Mouse (Mus musculus) ES-E14 (cell line): ENCODE data around the gene Chd6. TPM values are rescaled to one million over a fixed set of nuclear protein-coding genes. Genes with fewer than 3 reads are reported as not detected.

Experiments used
- DNase-seq: peaks from one replicate; pipeline ENCODE4 v3.0.0-alpha.2; 2013; ENCODE audit warnings: low read depth, low spot score
- H3K27ac ChIP-seq: 2 replicates; pipeline ENCODE4 v1.5.1; 2012; ENCODE audit warnings: low read depth, mild to moderate bottlenecking, low read length, moderate library complexity, mixed read lengths; ENCODE audit not compliant: poor library complexity, insufficient read depth, severe bottlenecking
- H3K36me3 ChIP-seq: 2 replicates; pipeline ENCODE4 v1.6.1; 2012; ENCODE audit warnings: mild to moderate bottlenecking, low read length, moderate library complexity, mixed read lengths; ENCODE audit not compliant: control insufficient read depth, poor library complexity, insufficient read depth, severe bottlenecking
- H3K4me1 ChIP-seq, 2 experiments: fragments of 150-350 bp in 1 of 2; sonication (generic) in 1 of 2; 2 replicates each; pipeline ENCODE4 v1.6.1; 2012; ENCODE audit warnings: low read length in 2 of 2, mild to moderate bottlenecking in 1 of 2, mixed read lengths in 1 of 2; ENCODE audit not compliant: control insufficient read depth in 2 of 2, insufficient read depth in 2 of 2, poor library complexity in 1 of 2
- H3K4me3 ChIP-seq, 2 experiments: fragments of 150-350 bp in 1 of 2; sonication (generic) in 1 of 2; 2 replicates each; pipeline ENCODE4 v1.5.1; 2012; ENCODE audit warnings: low read length in 2 of 2, low read depth in 1 of 2, mild to moderate bottlenecking in 1 of 2, mixed read lengths in 1 of 2; ENCODE audit not compliant: insufficient read depth in 1 of 2, poor library complexity in 1 of 2, severe bottlenecking in 1 of 2
- H3K9ac ChIP-seq: 2 replicates; pipeline ENCODE4 v1.6.1; 2012; ENCODE audit warnings: low read depth, mild to moderate bottlenecking, low read length, mixed read lengths; ENCODE audit not compliant: poor library complexity, insufficient read depth, severe bottlenecking
- H3K9me3 ChIP-seq: fragments of 150-350 bp; sonication (generic); 2 replicates; pipeline ENCODE4 v1.6.1; 2012; ENCODE audit warnings: low read depth, mild to moderate bottlenecking, low read length; ENCODE audit not compliant: control insufficient read depth, insufficient read depth
- CHD2 ChIP-seq: IDR thresholded peaks from 2 replicates; pipeline ENCODE4 v1.6.1; 2014; ENCODE audit warnings: mild to moderate bottlenecking, low read depth, low read length, inconsistent platforms
- HCFC1 ChIP-seq: IDR thresholded peaks from 2 replicates; pipeline ENCODE4 v1.6.1; 2012; ENCODE audit warnings: low read length, inconsistent platforms, borderline replicate concordance; ENCODE audit not compliant: insufficient read depth
- MAFK ChIP-seq: IDR thresholded peaks from 2 replicates; pipeline ENCODE4 v1.6.1; 2014; ENCODE audit warnings: mild to moderate bottlenecking, low read depth, low read length, inconsistent platforms; ENCODE audit not compliant: insufficient read depth
- ZC3H11A ChIP-seq: IDR thresholded peaks from 2 replicates; pipeline ENCODE4 v1.6.1; 2012; ENCODE audit warnings: low read depth, mild to moderate bottlenecking, inconsistent platforms, low read length, borderline replicate concordance
- ZNF384 ChIP-seq: IDR thresholded peaks from 2 replicates; pipeline ENCODE4 v1.6.1; 2012; ENCODE audit warnings: low read depth, low read length, inconsistent platforms
- in situ Hi-C, 2 experiments: fragments of 600-800 bp; cut with MboI; formaldehyde crosslinking; loops; one replicate each; pipeline ENCODE4 v1.15.1; 2025; ENCODE audit warnings: low sequenced_read_pairs in 2 of 2, inconsistent platforms in 1 of 2; ENCODE audit not compliant: unreplicated experiment in 2 of 2
- total RNA-seq: library from RNA; depleted of rRNA; stranded (reverse); fragments of 300-350 nt; gene quantifications from 2 replicates; pipeline ENCODE4 v1.2.3, GENCODE M21; 2012; rRNA removed

Chd6 gene
- total RNA-seq, 1 experiment, result 50.7 TPM

- Histone ChIP-seq H3K36me3 (0 out of 2 replicates have a peak, but pooled peaks cover 2% of the 10 kb centered on the region), H3K27ac (no peak overlapping the region), H3K4me3 (no peak overlapping the region), H3K9me3 (no peaks in the 10 kb centered on the region), H3K4me1 (no peaks in the 10 kb centered on the region; a peak in 1 of 4 replicates), H3K9ac (no peak overlapping the region)
- DNase-seq, result no peak
- TF ChIP-seq HCFC1 (no peak), MAFK (no peak), CHD2 (no peak), ZNF384 (no peak), ZC3H11A (no peak)
- in situ Hi-C loops, result no loop called here
Measured at GRCm38 (mm10) chr2:160906101-160906500, 202.8 kb downstream of the Chd6 start.

GRCm38 (mm10) chr2:160905301-160905700, 203.6 kb downstream of the Chd6 start:
- DNase-seq, result no peak
- no peak overlapping the region for H3K9ac ChIP-seq
- no peak overlapping the region for H3K27ac ChIP-seq
- H3K36me3 ChIP-seq, result 0 out of 2 replicates have a peak, but pooled peaks cover 2% of the 10 kb centered on the region
- in situ Hi-C loops, result no loop called here
- no peaks in the 10 kb centered on the region for H3K9me3 ChIP-seq
- H3K4me3 ChIP-seq, result no peak overlapping the region
- TF ChIP-seq CHD2, result no peak
- no peaks in the 10 kb centered on the region; a peak in 1 of 4 replicates for H3K4me1 ChIP-seq

GRCm38 (mm10) chr2:160901656-160902412, 207.0 kb downstream of the Chd6 start:
- Histone ChIP-seq H3K4me3 (no peak overlapping the region), H3K4me1 (no peaks in the 10 kb centered on the region), H3K9me3 (no peaks in the 10 kb centered on the region), H3K27ac (no peak overlapping the region), H3K36me3 (peaks cover 3% of the 10 kb centered on the region; the same call in 1 of the 2 replicates), H3K9ac (no peak overlapping the region)
- DNase-seq, result no peak
- in situ Hi-C loops, result no loop called here
- TF ChIP-seq CHD2, result no peak
- no peak for TF ChIP-seq MAFK
- TF ChIP-seq ZNF384, result no peak
- no peak for TF ChIP-seq HCFC1
- no peak for TF ChIP-seq ZC3H11A

Other genes starting within 250 kb of the Chd6 start
- gene Zhx3, start 236.1 kb downstream of the Chd6 start, total RNA-seq, result 1.1 and 1.3 TPM in 2 replicates
- 7.2 and 9.4 TPM in 2 replicates for gene Lpin3, start 228.4 kb downstream of the Chd6 start, total RNA-seq
- 2.8 and 5.0 TPM in 2 replicates for gene Emilin3, start 196.7 kb downstream of the Chd6 start, total RNA-seq